Mouse (Mus musculus): ENCODE results near the gene Fbxl18. TPM values are rescaled to one million over a fixed set of nuclear protein-coding genes. Genes with fewer than 3 reads are reported as not detected.

Gene Fbxl18
- total RNA-seq (2021) (1 to 10 TPM; 4.0 to 4.5 TPM), polyA plus RNA-seq (2012; rRNA removed) (6.9 and 7.6 TPM in 2 replicates)
- long read RNA-seq, full-length matches to known transcripts: 3 of 5 reads
- long read RNA-seq, partial matches to known transcripts: 0 of 5 reads
- long read RNA-seq, other reads (novel, unspliced or antisense): 2 of 5 reads

DNA sequence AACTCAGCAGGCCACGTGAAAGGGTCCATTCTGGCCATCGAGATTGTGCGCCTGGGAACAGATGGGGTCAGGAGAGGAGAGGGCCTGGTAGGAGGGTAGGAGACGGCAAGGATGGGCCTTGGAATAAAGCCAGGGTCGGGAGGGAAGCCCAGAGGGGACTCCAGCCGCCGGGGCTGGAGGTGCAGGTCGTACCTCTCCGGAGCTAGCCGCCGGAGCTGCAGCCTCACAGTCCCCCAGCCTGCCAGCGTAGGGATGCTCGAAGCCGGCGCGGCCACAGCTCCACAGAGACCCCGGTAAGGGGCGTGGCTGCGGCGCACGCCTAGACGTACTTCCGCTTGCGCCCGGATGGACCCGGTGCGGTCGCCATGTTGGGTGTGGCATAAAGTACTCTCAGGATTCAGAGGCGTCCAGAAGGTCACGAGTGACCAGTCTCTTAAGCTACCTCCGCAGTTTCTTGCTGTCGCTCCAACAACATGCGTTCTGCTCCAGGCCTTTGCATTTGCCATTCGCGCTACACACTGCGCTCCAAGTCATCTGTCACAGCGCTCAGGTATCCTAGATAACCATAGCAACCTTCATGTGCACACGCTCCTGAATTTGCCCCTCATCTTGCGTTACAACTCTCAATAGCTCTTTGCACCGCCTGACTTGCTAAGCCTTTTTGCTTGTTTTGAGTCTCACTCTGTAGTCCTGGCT is at the start of gene Fbxl18:
Gene Fbxl18 (minus strand): TSS at position 504 of the 696 bp plus-strand sequence.
- Histone ChIP-seq H3K27ac (peak within 1 kb of the TSS; percentile 94), H3K36me3 (ENCODE audit: control insufficient read depth, insufficient read depth, low read length) (no peaks in the 10 kb centered on the region), H3K4me1 (ENCODE audit: control insufficient read depth, insufficient read depth, low read length) (peaks cover 3% of the 10 kb centered on the region), H3K79me2 (replicated peaks; ENCODE audit: control insufficient read depth, insufficient read depth, low read length) (peaks cover 4% of the 10 kb centered on the region; the same call in 1 of the 2 replicates), H3K4me3 (peak within 1 kb of the TSS; percentile 77), H3K9ac (ENCODE audit: low read depth, low read length) (peak within 1 kb of the TSS; percentile 83), H3K27me3 (ENCODE audit: control insufficient read depth, insufficient read depth, low read length) (no peaks in the 10 kb centered on the region)
- under 1% methylated on average over 40 of the region's 40 CpGs for WGBS
- intact Hi-C loops (cut with DNase I): loop anchor here (1.0 to 2.0 kb wide), 2 partner anchors 16 to 40 kb away; no protein-coding TSS in a partner anchor
- DNase-seq: peak; percentile 92 to 94
- TF ChIP-seq CTCF (IDR thresholded peaks at IDR 0.05) (no peak), EP300 (IDR thresholded peaks at IDR 0.05; ENCODE audit: insufficient read depth, low read depth, low read length) (peak; percentile 85), POLR2A (IDR thresholded peaks at IDR 0.05; ENCODE audit: insufficient read depth, low read depth, low read length) (peak; percentile 96)

DNA sequence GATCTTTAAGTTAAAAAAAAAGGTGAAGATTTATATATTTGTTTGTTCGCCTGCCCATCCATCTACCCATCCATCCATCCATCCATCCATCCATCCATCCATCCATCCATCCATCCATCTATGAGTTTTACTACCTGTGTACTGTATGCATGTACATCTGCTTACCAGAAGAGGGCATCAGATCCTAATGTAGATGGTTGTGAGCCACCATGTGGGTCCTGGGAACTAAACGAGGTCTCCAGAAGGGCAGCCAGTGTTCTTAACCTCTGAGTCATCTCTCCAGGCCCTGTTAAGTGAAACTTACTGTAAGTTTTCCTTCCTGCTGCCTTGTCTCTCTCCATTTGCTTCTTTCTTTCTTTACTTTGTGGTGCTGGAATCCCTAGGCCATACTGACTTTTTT is 45.2 kb upstream of the Fbxl18 start:
- intact Hi-C loops (cut with DNase I): no loop called here
- peaks cover 7% of the 10 kb centered on the region for H3K4me1 ChIP-seq (ENCODE audit: control insufficient read depth, insufficient read depth, low read length)
- 63% methylated on average over 2 of the region's 2 CpGs for WGBS
- no peak for TF ChIP-seq POLR2A (IDR thresholded peaks at IDR 0.05; ENCODE audit: insufficient read depth, low read depth, low read length)
- peak; percentile 47 for TF ChIP-seq CTCF (IDR thresholded peaks at IDR 0.05)
- H3K9ac ChIP-seq (ENCODE audit: low read depth, low read length): no peak overlapping the region
- no peaks in the 10 kb centered on the region for H3K36me3 ChIP-seq (ENCODE audit: control insufficient read depth, insufficient read depth, low read length)
- H3K27me3 ChIP-seq (ENCODE audit: control insufficient read depth, insufficient read depth, low read length): no peaks in the 10 kb centered on the region
- no peaks in the 10 kb centered on the region for H3K79me2 ChIP-seq (replicated peaks; ENCODE audit: control insufficient read depth, insufficient read depth, low read length)
- no peak overlapping the region for H3K27ac ChIP-seq
- no peak overlapping the region for H3K4me3 ChIP-seq
- no peak for DNase-seq

DNA sequence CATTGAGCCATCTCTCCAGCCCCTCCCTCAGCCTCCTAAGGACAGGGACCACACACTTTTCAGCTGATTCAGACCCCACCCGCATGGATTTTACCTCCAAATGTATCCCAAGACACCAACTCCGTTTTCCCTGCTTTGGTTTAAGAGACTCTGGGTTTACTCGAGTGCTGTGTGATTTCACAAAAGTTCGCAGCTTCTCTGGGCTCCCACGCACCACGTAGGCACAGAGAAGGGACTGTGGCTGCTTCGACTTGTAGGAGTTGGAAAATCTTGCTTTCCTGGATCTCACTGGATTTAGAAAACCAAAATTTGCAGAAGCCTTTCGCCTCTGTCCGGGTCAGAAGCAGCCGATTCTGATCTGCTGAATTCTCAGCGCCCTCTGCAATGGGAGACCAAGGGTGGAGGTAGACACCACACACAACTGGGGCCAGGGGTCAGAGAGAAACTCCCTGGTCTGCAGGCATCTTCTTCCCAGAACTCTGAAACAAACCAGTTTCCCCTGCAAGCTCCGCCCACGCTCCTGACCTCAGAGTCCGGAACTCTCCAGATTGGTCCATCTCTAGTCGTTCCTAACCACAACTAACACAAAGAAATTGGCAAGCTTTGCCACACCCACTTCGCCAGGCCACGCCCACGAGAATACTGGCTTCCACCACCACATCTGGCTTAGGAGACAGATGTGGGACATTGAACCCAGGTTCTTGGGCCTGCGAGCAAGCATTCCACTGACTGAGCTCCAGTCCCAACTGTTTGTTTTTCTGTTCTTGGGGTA is 42.9 kb upstream of the Fbxl18 start:
- peak in 1 of 2 experiments; percentile 52 for DNase-seq
- peaks cover 5% of the 10 kb centered on the region for H3K4me1 ChIP-seq (ENCODE audit: control insufficient read depth, insufficient read depth, low read length)
- WGBS: 43% methylated on average over 19 of the region's 19 CpGs
- H3K36me3 ChIP-seq (ENCODE audit: control insufficient read depth, insufficient read depth, low read length): no peaks in the 10 kb centered on the region
- no peaks in the 10 kb centered on the region for H3K79me2 ChIP-seq (replicated peaks; ENCODE audit: control insufficient read depth, insufficient read depth, low read length)
- no peak overlapping the region for H3K9ac ChIP-seq (ENCODE audit: low read depth, low read length)
- H3K27me3 ChIP-seq (ENCODE audit: control insufficient read depth, insufficient read depth, low read length): no peaks in the 10 kb centered on the region
- intact Hi-C loops (cut with DNase I): no loop called here
- no peak overlapping the region for H3K27ac ChIP-seq
- no peak overlapping the region for H3K4me3 ChIP-seq
- no peak for TF ChIP-seq EP300 (IDR thresholded peaks at IDR 0.05; ENCODE audit: insufficient read depth, low read depth, low read length)
- TF ChIP-seq CTCF (IDR thresholded peaks at IDR 0.05): no peak
- no peak for TF ChIP-seq POLR2A (IDR thresholded peaks at IDR 0.05; ENCODE audit: insufficient read depth, low read depth, low read length)

DNA sequence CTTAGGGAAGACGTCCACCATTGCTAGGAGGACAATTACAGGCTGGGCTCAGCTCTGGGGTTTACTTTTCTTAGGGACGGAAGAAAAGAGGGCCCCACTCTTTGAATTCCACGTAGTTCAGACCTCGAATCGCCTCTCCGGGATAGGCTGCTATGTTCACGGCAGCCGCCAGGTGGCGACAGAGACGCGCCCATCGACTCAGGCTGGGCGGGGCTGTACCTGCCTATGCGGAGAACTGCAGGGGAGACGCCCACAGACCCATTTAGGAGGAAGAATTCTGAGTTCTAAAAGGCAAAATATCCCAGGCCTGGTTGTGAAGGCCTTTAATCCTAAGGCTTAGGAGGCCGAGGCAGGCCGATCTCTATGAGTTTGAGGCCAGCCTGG is 41.1 kb upstream of the Fbxl18 start:
- 8% methylated on average over 17 of the region's 17 CpGs for WGBS
- TF ChIP-seq CTCF (IDR thresholded peaks at IDR 0.05): peak; percentile 100; the same call in 1 of the 2 replicates
- TF ChIP-seq EP300 (IDR thresholded peaks at IDR 0.05; ENCODE audit: insufficient read depth, low read depth, low read length): peak; percentile 86
- TF ChIP-seq POLR2A (IDR thresholded peaks at IDR 0.05; ENCODE audit: insufficient read depth, low read depth, low read length): no peak
- no peaks in the 10 kb centered on the region for H3K27me3 ChIP-seq (ENCODE audit: control insufficient read depth, insufficient read depth, low read length)
- intact Hi-C loops (cut with DNase I): loop anchor here (1.0 kb wide), 2 partner anchors 101 to 130 kb away; no protein-coding TSS in a partner anchor
- H3K27ac ChIP-seq: peak overlapping the region; percentile 44; the same call in 1 of the 2 replicates
- no peaks in the 10 kb centered on the region for H3K79me2 ChIP-seq (replicated peaks; ENCODE audit: control insufficient read depth, insufficient read depth, low read length)
- DNase-seq: peak; percentile 83 to 92
- peak overlapping the region; percentile 20; the same call in 1 of the 2 replicates for H3K4me3 ChIP-seq
- peak overlapping the region; percentile 4; the same call in 1 of the 2 replicates for H3K9ac ChIP-seq (ENCODE audit: low read depth, low read length)
- H3K36me3 ChIP-seq (ENCODE audit: control insufficient read depth, insufficient read depth, low read length): no peaks in the 10 kb centered on the region
- peaks cover 9% of the 10 kb centered on the region for H3K4me1 ChIP-seq (ENCODE audit: control insufficient read depth, insufficient read depth, low read length)

DNA sequence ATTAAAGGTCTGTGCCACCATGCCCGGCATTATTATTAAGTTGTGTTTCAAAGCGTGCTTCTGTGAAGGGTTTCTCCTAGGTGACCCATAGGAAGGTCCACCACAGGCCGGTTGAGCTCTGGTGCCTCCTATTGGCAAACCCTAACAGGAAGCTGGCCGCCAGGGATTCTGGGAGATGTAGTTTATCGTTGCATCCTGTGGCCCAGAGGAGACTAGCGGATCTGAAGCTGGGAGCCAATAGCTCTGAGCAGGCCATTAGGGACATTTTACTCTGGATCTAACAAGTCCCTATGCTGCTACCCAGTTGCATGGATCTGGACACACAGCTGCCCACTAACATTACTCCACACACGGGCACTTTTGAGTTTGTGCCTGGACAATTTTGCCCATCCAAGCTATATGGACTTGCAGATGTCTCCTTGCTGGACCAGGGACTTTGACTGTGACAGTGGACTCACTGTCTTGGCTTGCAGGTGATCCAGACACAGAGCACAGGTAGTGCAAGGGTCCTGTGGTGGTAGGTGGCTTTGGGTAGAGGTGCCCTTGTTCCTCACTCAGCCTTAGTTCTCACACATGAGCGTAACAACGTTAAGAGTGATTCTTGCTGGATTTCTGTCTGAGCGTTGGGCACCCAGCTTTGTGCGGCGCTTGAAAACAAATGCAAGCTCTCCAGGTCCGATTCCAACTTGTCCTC is 40.6 kb upstream of the Fbxl18 start:
- H3K4me1 ChIP-seq (ENCODE audit: control insufficient read depth, insufficient read depth, low read length): peaks cover 9% of the 10 kb centered on the region
- peak overlapping the region; percentile 44; the same call in 1 of the 2 replicates for H3K27ac ChIP-seq
- peak overlapping the region; percentile 4; the same call in 1 of the 2 replicates for H3K9ac ChIP-seq (ENCODE audit: low read depth, low read length)
- no peaks in the 10 kb centered on the region for H3K36me3 ChIP-seq (ENCODE audit: control insufficient read depth, insufficient read depth, low read length)
- peak; percentile 81 to 85 for DNase-seq
- peak overlapping the region; percentile 20; the same call in 1 of the 2 replicates for H3K4me3 ChIP-seq
- intact Hi-C loops (cut with DNase I): loop anchor here (1.0 to 2.0 kb wide), 3 partner anchors 41 to 131 kb away; partner anchors contain the start of gene Fbxl18
- no peaks in the 10 kb centered on the region for H3K79me2 ChIP-seq (replicated peaks; ENCODE audit: control insufficient read depth, insufficient read depth, low read length)
- TF ChIP-seq EP300 (IDR thresholded peaks at IDR 0.05; ENCODE audit: insufficient read depth, low read depth, low read length) (peak; percentile 16; the same call in 1 of the 2 replicates), CTCF (IDR thresholded peaks at IDR 0.05) (peak; percentile 70), POLR2A (IDR thresholded peaks at IDR 0.05; ENCODE audit: insufficient read depth, low read depth, low read length) (0 out of 2 replicates have a peak, but pooled peaks have one; percentile 36)
- 23% methylated on average over 13 of the region's 13 CpGs for WGBS
- no peaks in the 10 kb centered on the region for H3K27me3 ChIP-seq (ENCODE audit: control insufficient read depth, insufficient read depth, low read length)
